Mouse (Mus musculus): ENCODE measurements around the gene Lrrc7. TPM values are rescaled to one million over a fixed set of nuclear protein-coding genes. Genes with fewer than 3 reads are reported as not detected.
"Not testable (repeated sequence)": the region's sequence is repeated elsewhere in the genome, so short reads cannot be mapped to it uniquely, and the experiment has no call there.

Lrrc7 gene
- polyA plus RNA-seq, 1 experiment from 2014 or later: 0.03 TPM

DNA sequence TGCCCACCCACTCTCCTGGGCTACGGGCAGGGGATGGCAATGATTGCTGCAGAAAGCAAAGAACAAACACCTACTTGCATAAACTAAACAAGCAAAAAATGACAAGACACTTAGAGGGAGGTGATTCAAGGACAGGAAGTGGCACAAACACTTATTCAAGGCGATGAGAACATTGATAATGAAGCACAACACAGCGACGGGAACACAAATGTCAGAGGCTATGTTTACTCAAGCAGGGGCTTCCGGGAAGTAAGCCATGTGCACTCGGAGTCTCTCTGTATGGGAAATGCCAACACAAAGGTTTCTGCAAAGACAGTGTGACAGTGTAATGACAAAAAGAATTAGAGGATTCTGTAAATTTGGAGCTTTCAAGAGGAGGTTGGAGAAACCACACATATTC lies 424.2 kb downstream of the Lrrc7 start:
- WGBS: 53% methylated on average over 6 of the region's 6 CpGs
- H3K4me3 ChIP-seq: no peak overlapping the region
- H3K4me1 ChIP-seq: no peaks in the 10 kb centered on the region
- no peaks in the 10 kb centered on the region for H3K9me3 ChIP-seq
- no peaks in the 10 kb centered on the region for H3K36me3 ChIP-seq
- no peaks in the 10 kb centered on the region for H3K27me3 ChIP-seq (ENCODE audit: insufficient read depth, poor library complexity, severe bottlenecking)
- no peak for DNase-seq (ENCODE audit: low spot score)
- no peak overlapping the region for H3K27ac ChIP-seq

DNA sequence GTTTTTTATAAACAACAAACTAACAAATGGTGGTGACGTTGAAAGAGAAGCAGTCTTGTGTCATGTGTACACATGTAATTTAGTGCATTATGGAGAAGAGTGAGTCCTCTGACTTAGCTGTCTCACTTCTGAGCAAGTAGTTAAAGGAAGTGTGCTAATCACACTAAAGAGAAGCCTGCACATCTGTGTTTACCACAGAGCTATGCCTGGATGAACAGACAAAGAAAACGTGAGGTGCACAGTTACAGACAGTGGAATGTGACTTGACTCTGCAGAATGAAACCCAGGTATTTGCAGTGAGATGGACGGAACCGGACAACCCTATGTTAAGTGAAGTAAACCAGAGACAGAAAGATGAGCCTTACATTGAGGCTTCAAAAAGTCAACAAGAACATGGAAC lies 430.3 kb downstream of the Lrrc7 start:
- no peak overlapping the region for H3K4me3 ChIP-seq
- 77% methylated on average over 4 of the region's 4 CpGs for WGBS
- H3K36me3 ChIP-seq: no peaks in the 10 kb centered on the region

DNA sequence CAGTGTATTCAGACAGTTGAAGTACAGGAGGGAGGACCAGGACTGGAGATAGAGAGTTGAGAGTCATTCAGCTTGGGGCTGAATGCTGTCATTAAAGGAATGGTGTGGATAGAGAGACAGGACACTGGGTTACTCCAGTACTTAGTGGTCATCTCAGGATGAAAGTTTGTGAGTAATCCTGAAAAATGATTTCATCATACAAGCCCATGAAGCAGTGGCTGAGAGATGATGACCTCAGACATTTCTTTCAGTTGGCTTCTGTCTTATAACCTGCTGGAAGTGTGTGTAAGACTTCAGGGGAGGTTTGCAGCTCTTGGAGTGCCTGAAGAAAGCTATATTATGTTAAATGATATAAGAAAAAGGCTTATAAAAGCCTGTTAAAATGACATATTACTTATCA lies 430.8 kb downstream of the Lrrc7 start:
- no peaks in the 10 kb centered on the region for H3K27me3 ChIP-seq (ENCODE audit: insufficient read depth, poor library complexity, severe bottlenecking)
- no peaks in the 10 kb centered on the region for H3K9me3 ChIP-seq
- H3K36me3 ChIP-seq: no peaks in the 10 kb centered on the region
- H3K4me1 ChIP-seq: no peaks in the 10 kb centered on the region
- no peak overlapping the region for H3K4me3 ChIP-seq
- DNase-seq (ENCODE audit: low spot score): no peak
- no peak overlapping the region for H3K27ac ChIP-seq

More for the DNA sequence above, 430.3 kb downstream of the Lrrc7 start:
- Histone ChIP-seq H3K4me1 (no peaks in the 10 kb centered on the region), H3K9me3 (no peaks in the 10 kb centered on the region), H3K27ac (no peak overlapping the region), H3K27me3 (ENCODE audit: insufficient read depth, poor library complexity, severe bottlenecking) (no peaks in the 10 kb centered on the region)
- DNase-seq (ENCODE audit: low spot score): no peak

DNA sequence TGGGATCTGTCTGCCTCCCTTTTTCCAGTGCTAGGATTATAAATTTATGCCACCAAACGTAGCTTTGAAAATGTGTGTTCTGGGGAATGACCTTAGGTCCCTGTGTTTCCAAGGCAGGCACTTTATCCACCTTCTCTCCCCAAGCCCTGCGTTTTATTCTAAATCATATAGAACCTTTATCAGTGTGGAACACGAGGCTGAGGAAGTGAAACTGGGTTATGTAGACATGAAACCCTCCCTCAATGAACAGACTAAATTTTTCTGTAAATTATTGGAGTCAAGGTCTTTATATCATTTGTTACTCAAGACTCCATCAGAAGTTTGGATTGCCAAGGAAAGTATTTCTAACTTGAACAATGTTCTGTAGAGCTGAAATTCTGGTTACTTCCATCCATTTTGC lies 439.1 kb downstream of the Lrrc7 start:
- H3K27ac ChIP-seq: no peak overlapping the region
- no peaks in the 10 kb centered on the region for H3K9me3 ChIP-seq
- H3K36me3 ChIP-seq: no peaks in the 10 kb centered on the region
- WGBS: 52% methylated on average over 3 of the region's 3 CpGs
- DNase-seq (ENCODE audit: low spot score): no peak
- H3K27me3 ChIP-seq (ENCODE audit: insufficient read depth, poor library complexity, severe bottlenecking): no peaks in the 10 kb centered on the region
- H3K4me3 ChIP-seq: no peak overlapping the region
- H3K4me1 ChIP-seq: no peaks in the 10 kb centered on the region

DNA sequence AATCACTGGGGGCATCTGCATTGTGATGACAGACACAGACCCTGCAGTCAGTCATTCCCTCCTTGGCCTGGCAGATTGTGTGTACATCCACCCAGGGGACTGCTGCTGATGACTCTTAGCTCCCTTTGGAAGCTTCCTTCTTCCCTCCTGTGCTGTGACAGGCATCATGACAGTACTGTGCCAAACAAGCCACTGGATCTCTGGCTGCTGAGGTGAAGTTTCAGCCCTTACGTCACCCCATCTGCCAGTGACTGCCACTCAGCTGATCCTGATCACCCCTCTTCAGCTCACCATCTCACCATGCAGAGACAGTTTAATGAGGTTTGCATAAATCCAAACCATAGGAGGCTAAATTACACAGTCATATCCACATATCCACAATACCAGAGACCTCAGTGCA lies 456.8 kb downstream of the Lrrc7 start:
- Histone ChIP-seq H3K36me3 (no peaks in the 10 kb centered on the region), H3K9me3 (no peaks in the 10 kb centered on the region), H3K27ac (no peak overlapping the region), H3K27me3 (ENCODE audit: insufficient read depth, poor library complexity, severe bottlenecking) (no peaks in the 10 kb centered on the region), H3K4me3 (no peak overlapping the region), H3K4me1 (no peaks in the 10 kb centered on the region)
- DNase-seq (ENCODE audit: low spot score): no peak
- 54% methylated on average over 1 of the region's 1 CpGs for WGBS

DNA sequence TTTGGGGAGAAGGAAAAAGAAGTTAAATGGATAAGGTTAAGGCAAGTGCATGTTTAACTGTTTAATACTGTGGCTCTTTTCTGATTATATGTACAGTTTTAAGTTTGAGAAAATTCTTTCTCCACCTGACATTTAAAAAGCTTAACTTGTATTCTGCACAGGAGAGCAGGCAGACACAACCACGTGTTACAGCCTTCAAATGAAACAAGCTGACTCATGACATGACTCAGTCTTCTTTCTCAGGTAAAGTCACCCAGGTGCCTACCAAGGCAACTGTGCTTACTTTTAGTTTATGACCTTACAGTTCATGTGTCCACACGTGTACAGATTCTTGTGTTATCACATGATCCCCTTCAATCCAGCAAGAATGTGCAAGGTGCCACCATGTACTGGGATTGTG lies 458.6 kb downstream of the Lrrc7 start:
- Histone ChIP-seq H3K4me3 (no peak overlapping the region), H3K27ac (no peak overlapping the region), H3K27me3 (ENCODE audit: insufficient read depth, poor library complexity, severe bottlenecking) (no peaks in the 10 kb centered on the region), H3K9me3 (no peaks in the 10 kb centered on the region), H3K4me1 (no peaks in the 10 kb centered on the region), H3K36me3 (no peaks in the 10 kb centered on the region)
- DNase-seq (ENCODE audit: low spot score): no peak
- WGBS: 70% methylated on average over 2 of the region's 2 CpGs

DNA sequence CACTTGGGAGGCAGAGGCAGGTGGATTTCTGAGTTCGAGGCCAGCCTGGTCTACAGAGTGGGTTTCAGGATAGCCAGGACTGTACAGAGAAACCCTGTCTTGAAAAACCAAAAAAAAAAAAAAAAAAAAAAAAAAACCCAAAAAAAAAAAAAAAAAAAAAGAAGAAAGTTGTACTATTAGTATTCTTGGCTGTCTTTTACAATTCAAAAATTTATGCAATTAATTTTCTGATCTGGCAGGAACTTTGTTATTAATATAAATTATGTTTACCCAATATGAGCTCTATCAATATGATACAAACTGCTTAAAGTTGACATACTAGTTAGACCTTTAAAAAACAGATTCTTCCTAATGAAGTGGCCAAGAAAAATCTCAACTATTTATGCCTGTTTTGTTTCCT lies 459.5 kb downstream of the Lrrc7 start:
- not testable (repeated sequence) for H3K4me3 ChIP-seq
- 63% methylated on average over 1 of the region's 1 CpGs for WGBS

DNA sequence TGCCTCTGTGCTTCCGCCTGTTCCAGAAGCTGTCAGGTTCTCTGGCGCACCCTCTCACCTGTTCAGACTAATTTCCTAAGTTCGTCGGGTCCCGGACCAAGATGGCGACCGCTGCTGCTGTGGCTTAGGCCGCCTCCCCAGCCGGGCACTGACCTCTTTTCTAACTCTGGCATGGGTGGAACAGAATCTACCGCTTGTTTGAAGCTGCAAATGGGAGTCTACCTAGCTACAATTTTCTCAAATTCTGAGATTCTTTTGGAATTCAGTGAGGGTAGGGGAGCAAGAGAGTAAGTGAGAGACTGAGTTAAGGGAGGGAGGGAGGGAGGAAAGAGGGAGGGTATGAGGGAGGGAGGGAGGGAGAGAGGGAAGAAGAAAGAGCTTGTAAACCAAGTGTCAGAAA lies 460.0 kb downstream of the Lrrc7 start:
- not testable (repeated sequence) for H3K9me3 ChIP-seq; DNase-seq (ENCODE audit: low spot score); H3K27me3 ChIP-seq (ENCODE audit: insufficient read depth, poor library complexity, severe bottlenecking); H3K36me3 ChIP-seq; H3K4me3 ChIP-seq; H3K27ac ChIP-seq; H3K4me1 ChIP-seq
- WGBS: 78% methylated on average over 8 of the region's 10 CpGs

More for the DNA sequence above, 459.5 kb downstream of the Lrrc7 start:
- not testable (repeated sequence) for H3K27ac ChIP-seq; H3K36me3 ChIP-seq; H3K27me3 ChIP-seq (ENCODE audit: insufficient read depth, poor library complexity, severe bottlenecking); DNase-seq (ENCODE audit: low spot score); H3K4me1 ChIP-seq; H3K9me3 ChIP-seq

DNA sequence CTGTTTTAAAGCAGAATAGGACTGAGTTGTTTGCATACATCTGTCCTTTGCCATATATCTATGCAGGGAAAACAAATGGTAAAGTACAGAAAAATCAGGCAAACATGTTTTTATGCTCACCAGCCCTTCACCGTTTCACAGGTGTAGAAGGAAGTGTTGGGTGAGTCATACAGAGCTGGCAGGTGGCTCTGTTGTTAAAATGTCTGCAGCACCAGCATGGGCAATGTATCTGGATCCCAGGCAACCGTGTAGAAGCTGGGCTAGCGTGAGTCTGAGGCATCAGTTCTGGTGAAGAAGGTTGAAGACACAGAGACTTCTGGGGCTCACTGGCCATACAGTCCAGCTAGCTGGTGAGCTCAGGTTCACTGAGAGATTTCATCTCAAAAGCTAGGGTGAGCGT lies 468.1 kb downstream of the Lrrc7 start:
- Histone ChIP-seq H3K4me3 (no peak overlapping the region), H3K9me3 (no peaks in the 10 kb centered on the region), H3K36me3 (no peaks in the 10 kb centered on the region), H3K4me1 (no peaks in the 10 kb centered on the region), H3K27me3 (ENCODE audit: insufficient read depth, poor library complexity, severe bottlenecking) (no peaks in the 10 kb centered on the region), H3K27ac (no peak overlapping the region)
- WGBS: 77% methylated on average over 4 of the region's 4 CpGs
- DNase-seq (ENCODE audit: low spot score): no peak

DNA sequence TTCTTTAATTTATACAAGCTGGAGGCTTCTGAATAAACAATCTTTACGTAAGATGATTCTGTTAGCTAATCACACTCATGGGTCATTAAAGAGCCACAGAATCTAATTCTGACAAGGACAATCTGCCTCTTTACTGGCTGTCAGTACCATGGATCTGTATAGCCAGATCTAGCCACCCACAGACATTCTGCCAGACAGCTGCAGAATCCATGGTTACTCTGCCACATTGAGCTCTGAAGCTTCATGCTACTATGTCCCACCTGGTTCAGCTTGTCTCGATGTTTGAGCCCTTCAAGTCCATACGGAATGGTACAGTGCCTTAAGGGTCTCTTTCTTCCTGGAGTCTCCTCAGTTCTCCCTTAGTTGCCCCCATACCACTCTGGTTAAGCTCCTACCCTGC lies 470.4 kb downstream of the Lrrc7 start:
- WGBS: 81% methylated on average over 3 of the region's 3 CpGs
- no peaks in the 10 kb centered on the region for H3K27me3 ChIP-seq (ENCODE audit: insufficient read depth, poor library complexity, severe bottlenecking)
- H3K4me1 ChIP-seq: no peaks in the 10 kb centered on the region
- no peak overlapping the region for H3K4me3 ChIP-seq
- no peaks in the 10 kb centered on the region for H3K9me3 ChIP-seq
- H3K36me3 ChIP-seq: no peaks in the 10 kb centered on the region
- no peak for DNase-seq (ENCODE audit: low spot score)
- H3K27ac ChIP-seq: no peak overlapping the region

DNA sequence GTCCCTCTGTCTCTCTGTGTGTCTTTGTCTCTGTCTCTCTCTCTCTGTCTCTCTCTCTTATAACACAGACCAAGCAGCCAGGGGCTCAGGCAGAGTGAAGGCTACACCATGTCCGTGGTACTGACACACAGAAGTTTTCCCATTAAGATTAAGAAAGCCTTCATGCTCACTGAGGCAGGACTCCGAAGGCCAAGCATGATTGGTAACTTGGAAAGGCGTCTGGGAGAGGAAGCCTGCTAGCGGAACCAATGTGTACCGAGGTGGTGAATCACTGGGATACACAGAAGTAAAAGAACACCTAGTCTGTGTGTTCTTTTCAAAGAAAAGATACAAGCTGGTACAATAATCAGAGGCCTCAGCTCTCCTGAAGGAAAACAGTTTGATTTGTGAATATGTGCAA lies 484.2 kb downstream of the Lrrc7 start:
- WGBS: 72% methylated on average over 5 of the region's 5 CpGs
- DNase-seq (ENCODE audit: low spot score): no peak
- H3K4me1 ChIP-seq: no peaks in the 10 kb centered on the region
- H3K9me3 ChIP-seq: no peaks in the 10 kb centered on the region
- no peaks in the 10 kb centered on the region for H3K36me3 ChIP-seq
- no peaks in the 10 kb centered on the region for H3K27me3 ChIP-seq (ENCODE audit: insufficient read depth, poor library complexity, severe bottlenecking)
- no peak overlapping the region for H3K4me3 ChIP-seq
- no peak overlapping the region for H3K27ac ChIP-seq

DNA sequence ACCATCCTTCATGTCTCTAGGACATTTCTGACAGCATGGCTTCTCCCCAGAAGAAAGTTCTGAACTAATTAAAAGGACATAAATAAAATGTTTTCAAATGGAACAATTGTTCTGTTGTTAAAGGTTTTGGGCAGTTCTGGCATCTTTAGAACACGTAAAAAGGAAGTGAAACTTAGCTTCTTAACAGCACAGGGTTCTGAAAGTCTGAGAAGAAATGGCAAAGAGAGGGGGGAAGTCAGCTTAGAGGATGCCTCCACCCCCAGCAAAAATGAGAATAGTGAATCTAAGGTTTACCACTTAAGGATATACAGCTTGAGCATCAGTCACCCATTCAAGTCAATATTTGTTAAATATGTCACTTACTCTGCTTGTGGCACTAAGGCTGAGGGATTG lies 484.6 kb downstream of the Lrrc7 start:
- 45% methylated on average over 1 of the region's 1 CpGs for WGBS
- Histone ChIP-seq H3K4me1 (no peaks in the 10 kb centered on the region), H3K27ac (no peak overlapping the region), H3K9me3 (no peaks in the 10 kb centered on the region), H3K36me3 (no peaks in the 10 kb centered on the region), H3K4me3 (no peak overlapping the region), H3K27me3 (ENCODE audit: insufficient read depth, poor library complexity, severe bottlenecking) (no peaks in the 10 kb centered on the region)
- DNase-seq (ENCODE audit: low spot score): no peak

DNA sequence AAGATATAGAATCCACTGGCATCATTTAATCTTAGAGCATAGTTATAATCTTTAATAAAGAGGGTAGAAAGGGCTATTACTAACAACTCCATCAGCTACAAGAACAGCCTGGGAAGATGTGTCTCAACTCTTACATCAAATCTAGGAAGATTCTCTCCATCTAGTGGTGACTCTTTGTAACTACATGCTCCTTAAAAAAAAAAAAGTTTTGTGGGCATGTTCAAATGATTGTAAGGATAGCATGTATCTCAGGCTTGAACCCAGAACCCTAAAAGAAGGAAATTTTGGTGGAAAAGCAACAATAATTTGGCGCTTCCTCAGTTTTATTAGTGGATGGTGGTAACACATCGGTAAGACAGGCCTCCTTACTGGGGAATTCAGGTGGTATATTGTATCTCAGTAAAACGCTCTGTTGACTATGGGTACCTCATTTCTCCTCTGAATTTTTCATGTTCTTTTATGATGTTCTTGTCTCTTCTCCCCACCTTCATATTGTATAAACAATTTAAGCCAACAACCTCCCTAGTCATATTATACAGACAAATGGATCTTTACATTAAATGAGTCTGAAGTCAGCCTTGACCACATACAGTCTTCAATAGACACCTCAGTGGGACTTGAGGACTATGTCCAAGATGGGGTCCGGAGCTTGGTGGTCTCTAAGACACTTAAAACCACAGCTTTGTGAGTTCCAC lies 485.2 kb downstream of the Lrrc7 start:
- H3K4me1 ChIP-seq: no peaks in the 10 kb centered on the region
- 40% methylated on average over 4 of the region's 4 CpGs for WGBS
- no peak for DNase-seq (ENCODE audit: low spot score)

DNA sequence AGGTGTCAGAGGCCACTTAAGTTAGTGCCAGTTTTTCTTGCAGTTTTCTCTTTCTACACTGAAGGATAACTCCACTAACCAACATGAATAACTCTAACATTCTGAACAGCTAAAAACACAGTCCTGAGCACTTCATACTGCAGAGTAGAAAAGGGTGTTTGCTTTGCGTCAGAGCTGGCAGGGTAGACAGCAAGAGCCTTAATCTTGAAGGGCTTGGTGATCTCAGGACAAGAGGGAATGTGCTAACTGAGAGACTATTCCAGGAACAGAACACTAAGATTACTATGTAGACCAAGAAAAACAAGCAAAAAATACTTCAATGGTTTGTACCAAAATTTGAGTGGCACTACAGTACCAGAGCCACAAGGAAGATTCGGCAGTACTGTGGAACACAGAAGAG lies 487.0 kb downstream of the Lrrc7 start:
- H3K9me3 ChIP-seq: no peaks in the 10 kb centered on the region
- H3K36me3 ChIP-seq: no peaks in the 10 kb centered on the region
- no peak overlapping the region for H3K4me3 ChIP-seq
- 70% methylated on average over 2 of the region's 2 CpGs for WGBS
- DNase-seq (ENCODE audit: low spot score): no peak
- no peak overlapping the region for H3K27ac ChIP-seq
- H3K4me1 ChIP-seq: no peaks in the 10 kb centered on the region
- H3K27me3 ChIP-seq (ENCODE audit: insufficient read depth, poor library complexity, severe bottlenecking): no peaks in the 10 kb centered on the region

More for the DNA sequence above, 485.2 kb downstream of the Lrrc7 start:
- no peaks in the 10 kb centered on the region for H3K9me3 ChIP-seq
- no peak overlapping the region for H3K4me3 ChIP-seq
- H3K27me3 ChIP-seq (ENCODE audit: insufficient read depth, poor library complexity, severe bottlenecking): no peaks in the 10 kb centered on the region
- H3K36me3 ChIP-seq: no peaks in the 10 kb centered on the region
- H3K27ac ChIP-seq: no peak overlapping the region
